Mouse (Mus musculus) pancreas, adult 10 weeks (tissue): ENCODE measurements around the gene Plch2. TPM values are rescaled to one million over a fixed set of nuclear protein-coding genes. Genes with fewer than 3 reads are reported as not detected.

Experiments used
- polyA plus RNA-seq: library from polyadenylated mRNA; stranded (reverse); fragments of 350-450 nt; fragmentation: Illumina TruSeq; extraction: RNeasy Lipid Tissue Mini Kit (QIAGEN cat#74804); gene quantifications from one replicate; pipeline ENCODE4 v1.2.3, GENCODE M21; 2015; ENCODE audit warnings: low read depth, low replicate concordance; ENCODE audit not compliant: insufficient read depth

Gene Plch2
- polyA plus RNA-seq, result 0.98 TPM

GRCm38 (mm10) chr4:155056724-155057123 is at the start of gene Plch2:
Plch2 (minus strand) TSS chr4:155056784.

GRCm38 (mm10) chr4:155086108-155087024 is 29.8 kb upstream of the Plch2 start, which contains the start of the genes Rer1 and Morn1:
Rer1 (minus strand) TSS chr4:155086382.
Morn1 (plus strand) TSS chr4:155086577.

GRCm38 (mm10) chr4:155066834-155067522 is 10.4 kb upstream of the Plch2 start, which contains the start of gene Pex10:
Pex10 (plus strand) TSS chr4:155067016.

GRCm38 (mm10) chr4:154963901-154964580 is 92.5 kb downstream of the Plch2 start, which contains the start of gene Pank4:
Pank4 (plus strand) TSS chr4:154964123.

GRCm38 (mm10) chr4:154960690-154961225 is 95.8 kb downstream of the Plch2 start, which contains the start of gene Hes5:
Hes5 (plus strand) TSS chr4:154960923.

Other genes starting within 250 kb of the Plch2 start
- gene Ttc34, start 219.3 kb downstream of the Plch2 start, polyA plus RNA-seq, result not detected
- not detected for gene Mmel1, start 187.2 kb downstream of the Plch2 start, polyA plus RNA-seq
- 8.4 TPM for gene Fam213b, start 157.6 kb downstream of the Plch2 start, polyA plus RNA-seq
- 1.5 TPM for gene Tnfrsf14, start 128.2 kb downstream of the Plch2 start, polyA plus RNA-seq
- gene Hes5, start 95.9 kb downstream of the Plch2 start, polyA plus RNA-seq, result not detected
- 13.5 TPM for gene Pank4, start 92.7 kb downstream of the Plch2 start, polyA plus RNA-seq
- 4.4 TPM for gene Pex10, start 10.2 kb upstream of the Plch2 start, polyA plus RNA-seq
- 28.9 TPM for gene Rer1, start 29.6 kb upstream of the Plch2 start, polyA plus RNA-seq
- 1.4 TPM for gene Morn1, start 29.8 kb upstream of the Plch2 start, polyA plus RNA-seq
- 15.0 TPM for gene Ski, start 165.8 kb upstream of the Plch2 start, polyA plus RNA-seq
- 16.6 TPM for gene Faap20, start 193.0 kb upstream of the Plch2 start, polyA plus RNA-seq